Mouse (Mus musculus): ENCODE measurements around the gene Uqcr10.

GRCm38 (mm10) chr11:4687027-4687426, 17.1 kb downstream of the Uqcr10 start:
- TF ChIP-seq CTCF (IDR thresholded peaks at IDR 0.05; ENCODE audit: low read depth, low read length) = no peak
- TF ChIP-seq EP300 (IDR thresholded peaks at IDR 0.05; ENCODE audit: insufficient read depth, low read depth, low read length) = no peak
- TF ChIP-seq POLR2A (IDR thresholded peaks at IDR 0.05; ENCODE audit: insufficient read depth, low read length) = no peak
